Mouse (Mus musculus) ovary, postnatal 36 days (tissue): ENCODE measurements around the gene Arpc1b.
A peak's percentile ranks its signal among the peaks of the same experiment; 100 is the strongest.
"Not testable (repeated sequence)": the region's sequence is repeated elsewhere in the genome, so short reads cannot be mapped to it uniquely, and the experiment has no call there.

ENCODE experiments used
- DNase-seq: peaks from one replicate; pipeline ENCODE4 v3.0.0; 2022; ENCODE audit warnings: low spot score, mixed read lengths

Arpc1b gene

GRCm38 (mm10) chr5:145114071-145114605, at the start of gene Arpc1b:
TSS of gene Arpc1b (plus strand) at chr5:145114215.
- peak; percentile 82 for DNase-seq

GRCm38 (mm10) chr5:145064765-145065340, 49.2 kb upstream of the Arpc1b start:
- no peak for DNase-seq

GRCm38 (mm10) chr5:145068863-145069262, 45.2 kb upstream of the Arpc1b start:
- DNase-seq = no peak

GRCm38 (mm10) chr5:145069707-145070106, 44.3 kb upstream of the Arpc1b start:
- peak; percentile 56 for DNase-seq

- DNase-seq = no peak
Measured at GRCm38 (mm10) chr5:145071342-145071741, 42.7 kb upstream of the Arpc1b start.

GRCm38 (mm10) chr5:145075081-145075480, 38.9 kb upstream of the Arpc1b start:
- no peak for DNase-seq

GRCm38 (mm10) chr5:145081866-145082613, 32.0 kb upstream of the Arpc1b start:
- no peak for DNase-seq

GRCm38 (mm10) chr5:145083201-145083600, 30.8 kb upstream of the Arpc1b start:
- not testable (repeated sequence) for DNase-seq

GRCm38 (mm10) chr5:145083632-145084451, 30.2 kb upstream of the Arpc1b start, which contains the start of the genes Arpc1a and Kpna7:
TSS of gene Arpc1a (plus strand) at chr5:145083830.
TSS of gene Kpna7 (minus strand) at chr5:145084030.
- DNase-seq = peak; percentile 93

GRCm38 (mm10) chr5:145084822-145085221, 29.2 kb upstream of the Arpc1b start:
- no peak for DNase-seq

GRCm38 (mm10) chr5:145088186-145088585, 25.8 kb upstream of the Arpc1b start:
- no peak for DNase-seq

GRCm38 (mm10) chr5:145089878-145090277, 24.1 kb upstream of the Arpc1b start:
- no peak for DNase-seq

- DNase-seq = no peak
Measured at GRCm38 (mm10) chr5:145096195-145096594, 17.8 kb upstream of the Arpc1b start.

GRCm38 (mm10) chr5:145098340-145098821, 15.6 kb upstream of the Arpc1b start:
- DNase-seq = no peak

- no peak for DNase-seq
Measured at GRCm38 (mm10) chr5:145100960-145101359, 13.1 kb upstream of the Arpc1b start.

- not testable (repeated sequence) for DNase-seq
Measured at GRCm38 (mm10) chr5:145101451-145101850, 12.6 kb upstream of the Arpc1b start.

- no peak for DNase-seq
Measured at GRCm38 (mm10) chr5:145102706-145103105, 11.3 kb upstream of the Arpc1b start.

- no peak for DNase-seq
Measured at GRCm38 (mm10) chr5:145104328-145104727, 9.7 kb upstream of the Arpc1b start.

GRCm38 (mm10) chr5:145105694-145106275, 8.2 kb upstream of the Arpc1b start:
- no peak for DNase-seq

GRCm38 (mm10) chr5:145110401-145110800, 3.6 kb upstream of the Arpc1b start:
- DNase-seq = no peak

- no peak for DNase-seq
Measured at GRCm38 (mm10) chr5:145112566-145112965, 1.4 kb upstream of the Arpc1b start.

GRCm38 (mm10) chr5:145113416-145113815, 599 bp upstream of the Arpc1b start:
- DNase-seq = no peak
